Mouse (Mus musculus): ENCODE results near the gene Minos1.

The Minos1 gene

DNA sequence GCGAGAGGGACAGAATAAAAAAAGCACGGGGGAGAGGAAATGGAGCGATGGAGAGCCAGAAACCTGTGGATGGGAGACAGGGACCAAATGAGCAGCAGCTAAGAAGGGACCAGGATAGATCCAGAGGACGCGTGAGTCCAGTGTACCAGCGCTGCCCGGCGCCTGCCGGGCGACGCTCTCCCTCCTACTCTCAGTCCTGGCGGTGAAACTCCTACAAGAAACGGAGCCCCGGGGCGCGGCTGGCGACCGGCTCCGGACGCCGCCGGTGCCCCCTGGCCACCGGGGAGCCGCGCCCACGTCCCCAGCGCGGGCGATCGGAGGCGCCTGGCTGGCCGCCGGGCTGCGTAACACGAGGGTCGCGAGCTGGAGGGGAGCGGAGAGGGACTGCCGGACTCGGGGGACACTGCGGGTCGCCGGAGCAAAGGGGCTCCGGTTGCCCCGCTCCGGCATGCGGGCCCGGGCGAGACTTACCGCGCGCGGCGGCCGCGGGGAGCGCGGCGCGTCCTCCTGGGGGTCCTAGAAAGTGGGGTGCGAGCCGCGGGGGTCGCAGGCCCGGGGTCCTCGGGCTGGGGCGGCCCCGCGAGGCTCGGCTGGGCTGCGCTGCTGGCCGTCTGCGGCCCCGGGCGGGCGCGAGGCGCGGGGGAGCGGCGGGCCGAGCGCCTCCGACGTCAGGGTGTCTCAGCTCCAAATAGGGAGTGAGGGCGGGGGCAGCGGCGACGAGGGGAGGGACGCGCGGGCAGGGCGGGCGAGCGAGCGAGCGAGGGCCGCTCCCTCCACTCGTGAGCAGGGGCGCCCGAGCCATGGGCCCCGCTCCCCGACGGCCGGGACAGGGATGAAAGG, 38.3 kb downstream of the Minos1 start, which contains the start of gene Nbl1:
Nbl1 (minus strand) TSS at position 638 of the 840 bp plus-strand sequence.
- peak; percentile 58 to 78 for DNase-seq

DNA sequence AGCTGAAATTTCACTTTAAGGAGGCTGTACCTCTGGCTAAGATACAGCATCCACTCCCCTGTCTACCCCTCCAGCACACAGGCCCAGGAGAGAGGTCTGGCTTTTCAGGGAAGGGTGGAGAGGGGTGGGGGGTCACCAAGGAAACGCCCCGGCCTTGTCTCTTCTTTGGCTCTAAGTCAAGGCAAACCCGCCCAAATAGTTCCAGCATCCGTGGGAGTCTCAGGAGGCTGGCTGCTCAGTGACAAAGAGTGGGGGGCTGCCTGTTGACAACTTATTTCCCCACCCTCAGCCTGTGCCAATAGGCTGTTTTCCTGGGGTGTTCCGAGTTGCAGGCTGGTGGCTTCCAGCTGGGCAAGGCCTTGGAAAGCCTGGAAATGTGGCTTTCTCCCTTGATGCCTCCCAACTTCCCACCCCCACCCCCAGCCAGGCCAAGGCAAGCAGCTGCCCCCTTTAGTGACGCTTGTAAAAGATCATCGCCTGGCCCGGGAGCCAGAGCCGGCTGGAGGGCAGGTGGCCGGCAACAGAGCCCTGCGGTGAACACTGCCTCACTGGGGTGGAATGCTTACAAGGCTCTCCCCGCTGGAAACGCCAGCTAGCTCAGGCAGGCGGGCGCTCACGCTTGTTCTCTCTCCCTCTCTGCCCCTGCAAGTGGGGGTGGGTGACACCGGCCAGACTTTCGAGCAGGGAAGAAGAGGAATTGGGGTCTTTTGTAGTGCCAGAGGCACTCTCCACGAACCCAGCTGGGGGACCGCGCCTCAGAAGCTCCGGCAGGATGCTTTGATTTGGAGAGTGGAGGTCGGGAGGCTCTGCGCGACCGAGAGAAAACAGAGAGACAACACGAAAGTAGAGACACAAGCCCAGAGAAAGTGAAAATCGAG, 39.2 kb downstream of the Minos1 start:
- peak in 1 of 2 experiments; percentile 32 for DNase-seq

DNA sequence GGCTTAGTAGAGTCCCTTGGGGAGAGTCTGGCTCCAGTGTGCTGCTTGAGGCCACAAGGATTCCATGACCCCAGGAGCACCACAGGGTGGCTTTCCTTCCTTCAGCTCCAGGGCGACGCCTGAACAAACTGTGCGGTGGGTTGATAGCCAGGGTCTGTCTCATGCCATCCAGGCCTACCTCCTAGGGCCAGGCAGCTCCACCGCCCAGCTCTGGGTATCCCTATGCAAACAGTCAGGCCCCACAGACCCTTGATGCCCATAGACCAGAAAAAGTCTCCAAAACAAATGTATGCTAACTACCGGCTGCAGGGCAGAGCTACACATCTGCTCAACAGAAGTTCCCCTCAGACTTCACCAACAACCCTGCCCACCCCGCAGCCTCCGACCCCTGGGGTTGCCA, 39.8 kb downstream of the Minos1 start:
- DNase-seq = no peak

DNA sequence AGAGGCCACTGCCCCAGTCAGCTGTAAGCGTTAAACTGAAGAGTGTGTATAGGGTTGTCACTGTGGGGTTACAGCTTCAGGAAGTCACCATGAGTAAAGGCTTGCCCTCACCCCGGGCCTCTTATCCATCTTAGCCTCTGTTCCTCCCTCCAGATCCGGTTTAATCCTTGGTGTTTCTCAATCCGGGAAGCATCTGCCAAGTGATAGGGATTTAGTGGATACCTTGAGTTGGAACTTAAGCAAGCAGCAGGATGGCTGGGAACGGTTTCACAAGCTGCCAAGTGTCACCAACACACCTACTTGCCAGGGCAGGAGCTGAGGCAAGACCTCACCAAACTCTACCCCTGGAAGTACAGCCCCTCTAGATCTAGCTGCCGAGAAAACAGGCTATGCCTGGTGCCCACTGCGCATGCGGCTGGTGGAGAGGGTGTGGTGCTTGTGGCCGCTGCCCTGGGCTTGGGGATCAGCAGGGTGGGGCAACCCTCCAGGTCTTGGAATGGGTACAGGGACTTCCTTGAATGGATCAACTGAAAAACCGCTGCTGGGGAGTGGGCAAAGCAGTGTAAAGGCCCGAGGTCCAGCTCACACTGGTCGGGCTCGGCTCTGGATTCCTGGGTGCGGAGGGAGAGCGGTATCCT, 40.5 kb downstream of the Minos1 start:
- no peak for DNase-seq

DNA sequence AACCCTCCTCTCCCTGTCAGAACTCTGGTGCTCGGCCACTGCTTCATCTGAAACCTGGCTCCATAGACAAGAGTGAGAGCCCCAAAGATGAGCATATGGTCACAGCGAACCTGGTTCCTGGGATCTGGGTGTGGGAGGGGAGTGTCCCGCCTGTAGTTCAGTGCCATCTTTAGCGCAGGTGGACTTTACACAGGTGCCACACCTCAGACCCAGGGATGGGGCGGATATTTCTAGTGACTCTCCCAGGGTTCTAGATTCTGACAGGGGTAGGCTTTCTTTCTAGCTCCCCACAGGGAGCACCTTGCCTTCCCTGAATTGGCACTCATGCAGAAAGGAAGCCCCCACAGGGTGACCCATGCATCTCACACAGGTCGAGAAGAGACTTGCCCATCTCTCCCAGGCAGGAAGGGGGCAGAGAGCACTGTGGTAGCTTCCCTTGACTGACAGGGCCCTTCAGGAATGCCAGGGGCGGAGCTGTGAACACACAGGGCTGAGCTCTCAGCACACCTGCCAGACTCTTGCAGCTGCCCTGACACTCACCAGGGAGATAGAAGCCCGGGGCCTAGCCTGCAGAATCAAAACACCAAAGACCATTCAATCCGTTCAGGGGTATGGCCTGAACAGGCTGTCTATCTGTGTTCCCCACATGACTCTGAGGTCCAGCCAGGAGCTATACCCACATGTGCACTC, 41.8 kb downstream of the Minos1 start:
- DNase-seq = peak; percentile 52 to 60

- no peak for DNase-seq
These were observed 43.9 kb downstream of the Minos1 start for GRCm38 (mm10) chr4:139086984-139087383.

DNA sequence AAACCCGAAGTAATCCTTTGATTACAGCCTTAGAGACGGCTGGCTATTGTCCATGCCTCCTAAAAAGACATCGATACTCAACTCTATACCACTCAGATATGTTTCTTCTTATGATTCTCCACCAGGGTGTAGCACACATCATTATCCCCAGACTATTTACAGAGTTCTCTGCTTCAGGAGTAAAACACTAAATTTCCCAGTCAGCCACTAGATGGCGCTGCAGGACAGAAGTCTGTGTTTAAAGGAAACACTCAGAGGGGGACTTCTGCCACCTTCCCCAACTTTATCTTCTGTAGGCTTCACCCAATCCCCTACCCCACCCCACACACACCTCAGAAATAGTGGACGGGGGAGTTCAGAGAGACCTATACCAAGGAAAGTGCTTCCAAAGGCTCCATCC, 44.9 kb downstream of the Minos1 start:
- DNase-seq = peak; percentile 81 to 91

GRCm38 (mm10) chr4:139085337-139085736, 45.6 kb downstream of the Minos1 start:
- DNase-seq = no peak

DNA sequence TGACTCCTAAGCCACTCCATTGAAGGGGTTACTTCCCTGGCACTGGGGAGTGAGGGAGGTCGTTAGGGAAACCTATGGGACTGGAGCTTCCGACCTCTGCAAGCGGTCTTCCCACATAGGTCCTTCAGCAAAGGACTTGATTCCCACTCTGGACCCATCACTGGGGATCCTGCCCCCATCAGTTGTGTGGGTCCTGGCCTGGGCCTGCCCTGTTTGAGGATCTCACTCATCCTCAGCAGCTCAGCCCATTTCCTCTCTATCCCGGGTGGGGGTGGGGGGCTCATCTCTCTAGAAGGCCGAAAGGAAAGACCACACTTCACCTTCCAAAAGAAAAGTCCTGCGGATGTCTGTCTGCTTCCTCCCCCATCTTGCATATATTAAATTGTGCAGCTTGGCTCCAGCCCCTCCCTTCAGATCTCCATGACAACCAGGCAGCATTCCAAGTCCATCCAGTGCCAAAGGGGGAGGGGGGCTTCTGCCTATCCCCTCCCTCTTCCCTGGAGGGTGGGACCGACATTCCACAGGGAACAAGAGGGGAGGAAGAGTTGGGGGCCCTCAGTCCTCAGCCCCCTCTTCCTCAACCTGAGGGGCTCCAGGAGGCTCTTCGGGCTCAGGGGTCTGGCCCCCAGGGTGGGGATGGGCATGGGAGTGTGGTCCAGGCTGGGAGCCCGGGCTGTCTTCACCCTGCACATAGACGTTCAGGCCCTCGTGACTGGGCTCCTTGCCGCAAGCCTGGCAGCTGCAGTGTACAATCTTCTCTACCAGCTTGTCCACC, 47.9 kb downstream of the Minos1 start:
- DNase-seq = no peak

GRCm38 (mm10) chr4:139081270-139081931, 49.5 kb downstream of the Minos1 start:
- DNase-seq = no peak

- no peak for DNase-seq
These were observed 50.7 kb downstream of the Minos1 start for GRCm38 (mm10) chr4:139080259-139080658.

GRCm38 (mm10) chr4:139079439-139079838, 51.5 kb downstream of the Minos1 start:
- no peak for DNase-seq

DNA sequence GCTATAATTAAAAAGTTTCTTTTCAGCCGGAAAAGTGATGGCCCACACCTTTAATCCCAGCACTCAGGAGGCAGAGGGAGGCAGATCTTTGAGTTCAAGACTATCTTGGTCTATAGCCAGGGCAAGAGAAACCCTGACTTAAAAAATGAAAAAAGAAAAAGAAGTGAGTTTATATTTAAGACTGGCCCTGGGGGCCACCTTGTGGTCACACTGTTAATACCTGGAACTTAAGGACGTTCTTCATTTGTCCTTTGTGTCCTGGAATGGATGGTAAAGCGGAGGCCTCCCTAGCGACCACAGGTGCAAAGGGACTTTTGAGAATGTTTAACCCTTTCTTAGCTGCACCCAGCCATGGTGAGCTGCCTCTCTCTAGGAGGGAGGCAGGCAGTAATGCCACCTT, 52.2 kb downstream of the Minos1 start:
- DNase-seq = peak in 1 of 2 experiments; percentile 63

DNA sequence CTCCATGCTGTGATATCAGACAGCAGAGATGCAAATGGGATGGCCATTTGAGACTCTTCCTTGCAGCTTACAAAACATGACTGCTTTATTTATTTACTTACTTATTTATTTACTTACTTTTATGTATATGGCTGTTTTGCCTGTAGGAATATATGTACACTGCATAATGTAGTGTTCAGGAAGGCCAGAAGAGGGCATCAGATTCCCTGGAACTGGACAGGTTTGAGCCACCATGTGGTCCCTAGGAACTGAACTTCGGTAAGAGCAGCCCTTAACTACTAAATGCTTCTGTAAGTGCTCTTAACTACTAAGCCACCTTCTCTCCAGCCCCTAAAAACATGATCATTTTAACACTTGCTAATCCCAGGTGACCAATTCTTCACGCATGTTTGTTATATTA, 52.6 kb downstream of the Minos1 start:
- DNase-seq = peak; percentile 59 to 62

GRCm38 (mm10) chr4:139075915-139076314, 55.0 kb downstream of the Minos1 start:
- peak; percentile 31 to 63 for DNase-seq

DNA sequence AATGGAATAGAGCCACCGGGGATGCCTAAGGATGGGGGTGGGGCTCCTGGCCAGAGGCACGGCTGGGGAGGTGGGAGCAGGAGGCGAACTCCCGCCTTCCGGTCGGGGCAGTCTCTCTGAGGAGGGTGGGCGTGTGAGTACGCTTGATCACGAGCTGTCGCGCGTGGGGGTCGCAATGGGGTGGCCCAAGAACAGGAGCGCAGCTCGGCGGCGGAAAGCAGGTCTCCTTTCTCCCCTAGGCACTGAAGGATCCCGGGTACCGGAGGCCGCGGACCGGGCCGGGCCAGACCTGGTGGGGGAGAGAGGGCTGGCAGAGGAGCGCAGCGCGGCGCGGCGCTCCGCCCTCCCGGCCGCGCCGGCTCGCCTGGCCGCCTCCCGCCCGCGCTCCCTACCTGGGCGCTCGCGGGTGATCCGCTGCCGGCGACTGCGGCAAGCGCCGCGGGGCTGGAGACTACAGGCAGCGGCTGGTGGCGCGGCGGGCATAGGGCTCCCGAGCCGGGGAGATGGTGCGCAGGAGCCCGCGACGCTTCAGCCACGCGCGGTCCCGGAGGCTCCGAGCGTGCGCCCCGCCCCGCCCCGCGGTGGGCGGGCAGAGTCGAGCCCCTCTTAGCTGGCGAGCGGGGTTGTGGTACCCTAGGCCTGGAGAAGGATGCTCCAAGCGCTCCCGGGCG, 55.7 kb downstream of the Minos1 start, which contains the start of gene Htr6:
Htr6 (minus strand) TSS at position 530 of the 671 bp plus-strand sequence.
- DNase-seq = peak in 1 of 2 experiments; percentile 33

DNA sequence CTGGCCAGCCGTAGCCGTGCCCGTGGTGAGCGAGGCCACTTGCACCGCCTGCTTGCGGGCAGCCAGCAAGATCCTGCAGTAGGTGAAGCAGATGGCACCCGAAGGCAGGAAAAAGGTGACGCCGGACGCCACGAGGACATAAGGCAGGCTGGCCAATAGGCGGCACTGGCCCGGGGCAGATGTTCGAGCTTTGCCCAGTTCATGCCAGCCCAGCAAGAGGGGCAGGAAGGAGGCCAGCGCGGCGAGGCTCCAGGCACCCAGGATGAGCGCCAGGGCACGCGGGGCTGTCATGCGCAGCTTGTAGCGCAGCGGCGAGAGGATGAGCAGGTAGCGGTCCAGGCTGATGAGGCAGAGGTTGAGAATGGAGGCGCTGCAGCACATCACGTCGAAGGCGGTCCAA, 56.9 kb downstream of the Minos1 start:
- no peak for DNase-seq

DNA sequence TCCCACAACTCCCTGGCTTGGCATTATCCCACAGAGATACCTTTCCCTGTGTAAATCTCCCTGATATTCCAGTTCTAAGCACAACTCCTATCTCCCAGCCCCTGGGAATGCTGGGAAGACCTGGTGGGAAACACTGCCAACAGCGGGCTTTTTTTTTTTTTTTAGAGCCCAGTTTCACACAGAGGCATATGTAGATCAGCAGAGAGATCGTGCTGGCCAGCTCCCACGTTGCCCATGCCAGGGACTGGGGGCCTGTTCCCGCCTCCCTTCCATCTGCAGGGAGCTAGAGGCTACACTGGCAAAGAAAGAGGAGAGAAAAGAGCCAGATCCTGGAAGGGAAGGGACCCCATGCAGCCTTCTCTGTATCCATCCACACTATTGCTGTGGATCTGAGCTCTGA, 62.6 kb downstream of the Minos1 start:
- DNase-seq = no peak

DNA sequence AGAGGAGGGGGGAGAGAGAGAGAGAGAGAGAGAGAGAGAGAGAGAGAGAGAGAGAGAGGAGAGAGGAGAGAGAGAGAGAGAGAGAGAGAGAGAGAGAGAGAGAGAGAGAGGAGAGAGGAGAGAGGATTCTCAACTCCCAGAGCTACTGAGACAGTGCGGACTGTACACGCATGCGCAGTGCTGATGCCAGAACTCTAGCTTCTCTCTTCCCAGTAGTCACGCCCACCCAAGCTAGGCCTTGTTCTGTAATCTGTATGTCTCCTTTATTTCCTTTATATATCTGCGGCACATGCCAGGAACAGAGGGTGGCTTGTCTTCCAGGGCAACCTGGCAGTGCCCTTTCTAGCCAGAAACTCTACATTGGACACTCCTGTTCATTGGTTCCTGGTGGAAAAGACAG, 66.1 kb downstream of the Minos1 start:
- DNase-seq = no peak

DNA sequence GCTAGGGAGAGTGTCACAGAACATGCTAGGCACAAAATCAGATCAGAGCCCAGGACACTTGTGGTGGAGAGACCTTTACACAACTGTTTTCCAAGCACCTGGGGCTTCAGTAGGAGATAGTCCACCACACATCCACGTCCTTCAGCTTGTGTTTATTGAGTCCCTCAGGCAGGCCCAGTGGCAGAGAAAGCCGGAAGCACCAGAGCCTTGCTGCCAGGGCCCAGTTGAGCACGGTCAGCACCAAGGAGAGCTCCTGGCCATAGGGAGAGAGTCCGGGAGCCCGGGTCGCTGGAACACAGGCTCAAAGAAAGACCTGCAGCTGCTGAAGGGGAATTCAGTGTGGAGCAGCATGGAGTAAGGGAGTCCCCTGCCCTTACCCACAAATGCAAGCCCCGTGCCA, 71.3 kb downstream of the Minos1 start:
- DNase-seq = peak; percentile 24 to 79
